Mouse (Mus musculus) neural tube, embryonic 14.5 days (tissue): ENCODE data around the gene Zfp112. TPM values are rescaled to one million over a fixed set of nuclear protein-coding genes. Genes with fewer than 3 reads are reported as not detected.
A peak's percentile ranks its signal among the peaks of the same experiment; 100 is the strongest.
"Not testable (repeated sequence)": the region's sequence is repeated elsewhere in the genome, so short reads cannot be mapped to it uniquely, and the experiment has no call there.

ENCODE experiments used
- ATAC-seq: fragments of 200-750 bp; cut with Nextera tagmentation; 2 replicates; pipeline ENCODE4 v1.8.0; 2017; ENCODE audit warnings: low read depth, mild to moderate bottlenecking, moderate TSS enrichment, moderate library complexity
- H3K27ac ChIP-seq: fragments of 300-500 bp; sonication (generic); 2 replicates; pipeline ENCODE4 v1.5.1; 2014; ENCODE audit warnings: low read depth, mild to moderate bottlenecking, control low read depth, low read length, moderate library complexity, mixed read lengths
- H3K27me3 ChIP-seq: fragments of 300-500 bp; sonication (generic); 2 replicates; pipeline ENCODE4 v1.6.1; 2014; ENCODE audit warnings: low read length; ENCODE audit not compliant: control insufficient read depth, insufficient read depth
- H3K36me3 ChIP-seq: fragments of 300-500 bp; sonication (generic); 2 replicates; pipeline ENCODE4 v1.6.1; 2014; ENCODE audit warnings: low read length, mixed read lengths; ENCODE audit not compliant: control insufficient read depth, insufficient read depth
- H3K4me1 ChIP-seq: fragments of 300-500 bp; sonication (generic); 2 replicates; pipeline ENCODE4 v1.6.1; 2014; ENCODE audit warnings: low read length; ENCODE audit not compliant: control insufficient read depth, insufficient read depth
- H3K4me2 ChIP-seq: fragments of 300-500 bp; sonication (generic); 2 replicates; pipeline ENCODE4 v1.6.1; 2014; ENCODE audit warnings: mild to moderate bottlenecking, low read depth, low read length, control low read depth
- H3K4me3 ChIP-seq: fragments of 300-500 bp; sonication (generic); 2 replicates; pipeline ENCODE4 v1.5.1; 2014; ENCODE audit warnings: low read depth, low read length, control low read depth, mixed read lengths
- H3K9ac ChIP-seq: fragments of 300-500 bp; sonication (generic); replicated peaks from 2 replicates; pipeline ENCODE4 v1.6.1; 2014; ENCODE audit warnings: low read depth, mild to moderate bottlenecking, control low read depth, low read length, mixed read lengths
- H3K9me3 ChIP-seq: fragments of 300-500 bp; sonication (generic); 2 replicates; pipeline ENCODE4 v1.6.1; 2016; ENCODE audit warnings: low read length; ENCODE audit not compliant: control insufficient read depth
- WGBS: fragments of 180-500 bp; shearing (Covaris S2); extraction: QIAGEN DNeasy Blood & Tissue Kit; methylation state at CpG from one replicate; pipeline ENCODE4 v1.1.7; 2014; 5-methylcytosine and 5-hydroxymethylcytosine counted together
- polyA plus RNA-seq: library from polyadenylated mRNA; unstranded; fragments of >200 nt; fragmentation: Nextera tagmentation; extraction: Ambion mirVana; gene quantifications from 2 replicates; pipeline ENCODE4 v1.2.1, GENCODE M21; 2014

Gene Zfp112
- polyA plus RNA-seq: 11.2 and 11.7 TPM in 2 replicates

GRCm38 (mm10) chr7:24112156-24112856 is at the start of gene Zfp112:
TSS of gene Zfp112 (plus strand) at chr7:24112314.
- 0 out of 2 replicates have a peak, but pooled peaks cover 7% of the 10 kb centered on the region for H3K4me1 ChIP-seq
- ATAC-seq: peak; percentile 97
- peak within 1 kb of the TSS; percentile 78 for H3K9ac ChIP-seq
- WGBS: 1% methylated on average over 23 of the region's 23 CpGs
- H3K4me3 ChIP-seq: peak within 1 kb of the TSS; percentile 70
- no peaks in the 10 kb centered on the region for H3K27me3 ChIP-seq
- H3K36me3 ChIP-seq: peaks cover 8% of the 10 kb centered on the region; the same call in 1 of the 2 replicates
- peak within 1 kb of the TSS; percentile 72 for H3K4me2 ChIP-seq
- peaks cover 15% of the 10 kb centered on the region for H3K9me3 ChIP-seq
- peak within 1 kb of the TSS; percentile 48 for H3K27ac ChIP-seq

- H3K27me3 ChIP-seq, H3K27ac ChIP-seq, H3K4me1 ChIP-seq, H3K9me3 ChIP-seq, H3K4me2 ChIP-seq, ATAC-seq, H3K36me3 ChIP-seq, H3K9ac ChIP-seq, H3K4me3 ChIP-seq: not testable (repeated sequence)
- WGBS: 57% methylated on average over 1 of the region's 1 CpGs
Observed at GRCm38 (mm10) chr7:24074424-24074823, 37.7 kb upstream of the Zfp112 start.

DNA sequence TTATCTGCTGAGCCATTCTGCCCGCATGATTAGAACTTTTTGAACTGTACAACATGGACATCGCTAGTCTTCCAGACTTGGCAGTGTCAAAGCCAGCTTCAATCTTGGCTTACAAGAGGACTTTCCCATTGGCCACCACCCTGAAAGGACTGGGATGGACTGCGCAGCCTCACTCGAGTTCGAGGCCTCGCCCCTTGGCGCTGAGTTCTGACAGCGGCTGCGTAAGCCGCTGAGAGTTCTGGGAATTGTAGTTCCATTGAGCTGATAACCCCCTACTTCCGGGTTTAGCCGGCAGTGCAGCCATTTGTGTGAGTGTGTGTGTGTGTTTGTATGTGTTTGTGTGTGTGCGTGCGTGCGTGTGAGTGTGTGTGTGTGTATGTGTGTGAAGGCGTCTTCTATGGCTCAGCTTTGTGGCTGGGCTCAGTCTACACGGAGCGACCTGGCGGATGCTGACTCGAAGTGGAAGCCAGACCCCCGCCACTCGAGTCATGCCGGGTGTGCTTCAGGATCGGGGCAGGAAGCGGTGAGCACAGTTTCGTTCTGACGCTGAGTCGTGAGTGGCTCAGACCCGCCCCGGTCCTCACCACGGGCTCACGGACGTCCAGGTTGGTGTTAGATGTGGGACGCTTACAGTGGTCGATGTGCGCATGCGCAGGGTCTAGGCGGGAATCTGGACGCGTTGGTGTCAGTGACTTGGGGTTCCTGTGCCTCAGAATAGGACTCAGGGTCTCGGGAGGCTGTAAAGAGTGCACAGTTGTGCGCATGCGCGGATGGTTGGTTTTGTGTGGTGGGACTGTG is 30.3 kb upstream of the Zfp112 start, which contains the start of gene Zfp180:
Zfp180 (plus strand) TSS at position 291 of the 798 bp plus-strand sequence.
- 0 out of 2 replicates have a peak within 1 kb of the TSS, but pooled peaks have one; percentile 36 for H3K27ac ChIP-seq
- H3K36me3 ChIP-seq: no peaks in the 10 kb centered on the region
- H3K9me3 ChIP-seq: no peaks in the 10 kb centered on the region
- peak within 1 kb of the TSS; percentile 43 for H3K4me3 ChIP-seq
- peak; percentile 97 for ATAC-seq
- peak within 1 kb of the TSS; percentile 37 for H3K9ac ChIP-seq
- H3K4me1 ChIP-seq: peaks cover 14% of the 10 kb centered on the region
- 24% methylated on average over 44 of the region's 44 CpGs for WGBS
- peak within 1 kb of the TSS; percentile 53 for H3K4me2 ChIP-seq
- H3K27me3 ChIP-seq: no peaks in the 10 kb centered on the region

DNA sequence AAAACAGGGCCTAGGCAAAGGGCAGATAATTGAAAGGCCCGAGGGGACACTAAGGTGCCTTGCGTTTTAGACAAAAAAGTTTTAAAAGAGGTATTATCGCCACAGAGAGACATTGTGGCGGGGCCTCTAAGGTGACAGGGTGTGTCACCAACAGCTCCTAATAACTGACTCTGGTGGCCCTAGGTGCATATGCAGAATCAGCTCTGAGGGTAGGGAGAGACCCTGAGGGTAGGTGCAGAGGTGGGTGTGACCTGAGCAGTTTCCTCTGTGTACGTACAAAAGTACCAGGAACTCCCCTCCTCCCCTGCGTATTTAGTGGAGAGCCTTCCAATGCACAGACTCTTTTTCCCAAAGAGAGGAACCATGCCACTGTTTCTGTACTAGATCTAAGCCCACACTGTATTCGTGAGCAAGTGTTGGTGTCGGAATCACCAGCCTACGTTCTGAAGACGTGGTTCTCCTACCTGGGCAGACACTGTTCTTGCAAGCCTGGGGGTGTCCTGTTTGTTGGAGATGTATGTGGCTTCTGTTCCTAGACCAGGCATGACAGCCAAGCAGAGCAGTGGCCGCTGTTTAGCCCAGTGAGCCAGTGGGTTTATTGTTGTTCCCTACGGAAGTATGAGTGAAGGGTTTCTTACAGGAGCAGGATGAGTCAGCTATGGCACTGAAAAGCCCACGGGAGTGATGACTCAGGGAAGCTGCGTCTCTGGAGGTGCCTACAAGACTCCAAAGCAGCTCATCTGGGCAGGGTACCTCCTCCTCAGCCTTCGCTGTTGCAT is 29.5 kb upstream of the Zfp112 start:
- Histone ChIP-seq H3K36me3 (no peaks in the 10 kb centered on the region), H3K4me2 (peak overlapping the region; percentile 53), H3K27ac (no peak overlapping the region), H3K4me1 (peaks cover 14% of the 10 kb centered on the region), H3K9ac (peak overlapping the region; percentile 37), H3K9me3 (peaks cover 3% of the 10 kb centered on the region), H3K27me3 (no peaks in the 10 kb centered on the region), H3K4me3 (peak overlapping the region; percentile 43)
- WGBS: 59% methylated on average over 15 of the region's 15 CpGs
- peak; percentile 15 for ATAC-seq

GRCm38 (mm10) chr7:24086871-24087270 is 25.2 kb upstream of the Zfp112 start:
- Histone ChIP-seq H3K36me3 (no peaks in the 10 kb centered on the region), H3K27me3 (no peaks in the 10 kb centered on the region), H3K4me1 (peaks cover 11% of the 10 kb centered on the region), H3K9me3 (peaks cover 3% of the 10 kb centered on the region), H3K4me3 (no peak overlapping the region), H3K27ac (no peak overlapping the region), H3K4me2 (no peak overlapping the region), H3K9ac (no peak overlapping the region)
- ATAC-seq: no peak
- 99% methylated on average over 4 of the region's 4 CpGs for WGBS

GRCm38 (mm10) chr7:24087485-24088125 is 24.5 kb upstream of the Zfp112 start:
- no peak for ATAC-seq
- no peaks in the 10 kb centered on the region for H3K27me3 ChIP-seq
- no peak overlapping the region for H3K4me3 ChIP-seq
- WGBS: 98% methylated on average over 12 of the region's 12 CpGs
- H3K27ac ChIP-seq: no peak overlapping the region
- peaks cover 8% of the 10 kb centered on the region for H3K4me1 ChIP-seq
- H3K36me3 ChIP-seq: no peaks in the 10 kb centered on the region
- H3K9ac ChIP-seq: no peak overlapping the region
- no peak overlapping the region for H3K4me2 ChIP-seq
- H3K9me3 ChIP-seq: peaks cover 3% of the 10 kb centered on the region

GRCm38 (mm10) chr7:24104403-24104802 is 7.7 kb upstream of the Zfp112 start:
- Histone ChIP-seq H3K27ac (no peak overlapping the region), H3K4me2 (no peak overlapping the region), H3K9me3 (peaks cover 78% of the 10 kb centered on the region), H3K27me3 (no peaks in the 10 kb centered on the region), H3K4me3 (no peak overlapping the region), H3K4me1 (no peaks in the 10 kb centered on the region), H3K9ac (no peak overlapping the region), H3K36me3 (peaks cover 82% of the 10 kb centered on the region)
- WGBS: 95% methylated on average over 9 of the region's 9 CpGs
- ATAC-seq: peak; percentile 48; the same call in 1 of the 2 replicates

DNA sequence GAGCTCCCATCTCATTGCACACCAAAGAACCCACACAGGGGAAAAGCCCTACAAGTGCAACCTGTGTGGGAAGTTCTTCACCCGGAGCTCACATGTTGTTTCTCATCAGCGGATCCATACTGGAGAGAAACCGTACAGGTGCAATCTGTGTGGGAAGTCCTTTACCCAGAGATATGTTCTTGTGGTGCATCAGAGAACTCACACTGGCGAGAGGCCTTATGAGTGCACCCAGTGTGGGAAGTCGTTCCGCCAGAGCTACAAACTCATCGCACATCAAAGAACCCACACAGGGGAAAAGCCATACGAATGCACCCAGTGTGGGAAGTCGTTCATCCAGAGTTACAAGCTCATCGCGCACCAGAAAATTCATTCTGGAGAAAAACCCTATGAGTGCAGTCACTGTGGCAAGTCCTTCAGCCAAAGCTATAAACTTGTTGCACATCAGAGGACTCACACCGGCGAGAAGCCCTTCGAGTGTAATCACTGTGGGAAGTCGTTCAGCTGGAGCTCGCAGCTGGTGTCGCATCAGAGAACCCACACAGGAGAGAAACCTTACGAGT is 6.9 kb upstream of the Zfp112 start:
- no peak for ATAC-seq
- WGBS: 97% methylated on average over 18 of the region's 18 CpGs
- Histone ChIP-seq H3K4me1 (no peaks in the 10 kb centered on the region), H3K4me3 (no peak overlapping the region), H3K27ac (no peak overlapping the region), H3K4me2 (no peak overlapping the region), H3K9ac (no peak overlapping the region), H3K36me3 (peaks cover 73% of the 10 kb centered on the region), H3K9me3 (peaks cover 78% of the 10 kb centered on the region), H3K27me3 (no peaks in the 10 kb centered on the region)
